Mouse (Mus musculus) ovary, adult 18-20 months (tissue): ENCODE data around the gene Tmcc2.

ENCODE experiments used
- DNase-seq: peaks from one replicate; pipeline ENCODE4 v3.0.0; 2022; ENCODE audit warnings: low spot score, mixed read lengths

The Tmcc2 gene

DNA sequence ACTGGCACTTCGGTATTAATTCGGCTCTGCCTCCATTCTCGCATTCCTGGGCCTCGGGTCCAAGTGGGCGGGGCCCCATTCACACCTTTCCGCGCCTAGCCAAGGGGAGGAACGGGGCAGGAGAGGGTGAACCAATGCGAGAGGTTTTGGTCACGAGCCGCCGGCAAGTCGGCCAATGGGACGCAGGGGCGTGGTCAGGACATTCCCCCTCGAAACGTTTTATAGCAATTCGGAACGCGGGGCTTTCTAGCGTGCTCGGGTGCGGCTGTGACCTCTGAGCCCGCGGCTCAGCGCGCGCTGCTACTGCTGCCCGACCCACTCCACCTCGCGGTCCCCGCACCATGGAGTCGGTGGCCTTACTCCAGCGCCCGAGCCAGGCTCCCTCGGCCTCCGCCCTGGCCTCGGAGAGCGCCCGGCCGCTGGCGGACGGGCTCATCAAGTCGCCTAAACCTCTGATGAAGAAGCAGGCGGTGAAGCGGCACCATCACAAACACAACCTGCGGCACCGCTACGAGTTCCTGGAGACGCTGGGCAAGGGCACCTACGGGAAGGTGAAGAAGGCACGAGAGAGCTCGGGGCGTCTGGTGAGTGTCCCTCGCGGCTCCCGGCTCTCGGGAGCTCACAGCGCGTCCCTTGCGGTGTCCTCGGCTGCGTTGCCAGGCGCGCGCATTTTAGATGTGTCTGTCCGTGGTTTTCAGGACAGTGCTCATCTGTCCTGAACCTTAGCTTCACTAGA, 75.0 kb downstream of the Tmcc2 start, which contains the start of gene Nuak2:
Gene Nuak2, plus strand, starts transcription at position 238 of the 736 bp plus-strand sequence.
- DNase-seq, result peak; percentile 72

DNA sequence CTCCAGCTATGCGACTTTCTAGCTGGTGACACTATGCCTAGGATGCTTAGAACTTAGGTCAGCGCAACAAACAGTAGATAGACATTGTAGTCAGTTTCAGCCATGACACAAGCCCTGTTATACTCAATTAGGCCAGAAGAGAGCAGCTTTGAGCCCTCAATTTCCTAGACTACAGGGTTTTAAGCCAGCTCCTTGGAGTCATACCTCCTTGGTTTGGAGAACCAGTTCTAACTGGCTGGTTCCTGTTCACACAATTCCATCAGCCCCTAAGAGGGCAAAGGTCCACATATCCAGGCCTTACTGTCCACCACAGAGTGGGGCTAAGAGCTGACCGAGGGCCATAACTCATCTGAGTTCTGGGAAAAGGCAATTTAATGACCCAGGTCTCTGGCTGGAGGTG, 78.4 kb downstream of the Tmcc2 start:
- no peak for DNase-seq

DNA sequence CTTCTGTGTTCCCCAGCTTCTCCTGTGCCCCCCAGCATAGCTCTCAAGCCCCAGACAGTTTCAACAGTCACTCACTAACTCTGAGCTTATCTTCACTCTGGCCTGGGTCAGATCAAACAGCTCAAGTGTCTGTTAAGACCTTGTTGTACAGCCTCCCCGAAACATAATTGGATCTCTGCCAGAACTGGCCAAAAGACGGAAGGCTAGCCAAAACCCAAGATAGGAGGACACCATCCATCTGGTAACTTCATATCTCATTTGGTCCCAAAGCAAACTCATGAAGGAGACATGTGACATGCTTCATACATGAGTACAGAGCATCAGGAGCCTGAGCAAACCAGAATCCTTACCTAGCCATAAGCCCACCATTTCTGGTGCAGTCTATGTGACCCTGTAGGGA, 79.0 kb downstream of the Tmcc2 start:
- DNase-seq, result no peak

DNA sequence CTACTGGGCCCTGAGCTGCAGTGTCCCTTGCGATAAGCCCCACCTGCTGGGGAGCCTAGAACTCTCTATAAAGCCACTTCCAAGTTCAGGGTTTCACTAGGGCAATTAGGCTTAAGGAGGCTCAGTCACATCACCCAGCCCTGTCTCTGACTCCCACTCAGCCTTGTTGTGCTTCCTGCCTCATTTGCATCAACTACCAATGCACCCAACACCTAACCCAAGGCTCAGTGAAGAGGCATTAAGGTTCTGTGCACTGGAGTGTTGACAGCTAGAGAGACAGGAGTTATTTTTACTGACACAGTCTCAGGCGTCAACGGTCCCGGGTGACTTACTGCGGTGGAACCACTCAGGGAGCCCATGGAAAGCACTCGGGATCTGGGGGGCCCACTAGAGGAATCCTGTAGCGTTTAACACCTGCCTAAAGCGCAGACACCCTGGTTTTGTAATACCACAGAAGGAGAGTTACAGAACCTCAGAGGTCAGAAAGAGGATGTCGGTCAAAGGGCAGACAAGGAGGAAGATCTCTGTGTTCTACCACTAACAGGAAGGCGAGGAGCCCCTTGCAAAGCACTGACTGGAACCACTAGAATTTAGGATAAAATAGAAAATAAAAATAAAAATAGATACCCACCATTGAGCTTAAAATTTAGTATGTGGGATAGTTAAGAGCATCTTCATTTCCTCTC, 79.8 kb downstream of the Tmcc2 start:
- no peak for DNase-seq

DNA sequence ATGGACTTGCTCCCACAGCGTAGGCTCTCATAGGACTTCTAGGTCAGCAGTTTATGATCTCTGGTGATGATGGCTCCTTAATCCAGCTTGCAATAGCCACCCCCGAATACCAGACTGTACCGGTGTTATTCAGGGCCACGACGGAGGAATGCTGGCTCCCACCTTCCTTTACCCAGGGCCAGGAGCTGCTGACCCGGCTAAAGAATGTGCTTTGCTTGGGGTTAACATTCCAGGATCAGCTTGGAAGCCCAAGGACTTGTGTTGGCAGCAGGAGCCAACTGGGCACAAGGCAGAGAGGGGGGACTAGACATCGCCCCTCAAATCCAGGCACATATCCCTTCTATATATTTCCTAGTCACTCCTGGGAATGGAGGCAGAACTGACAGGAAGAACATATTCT, 80.3 kb downstream of the Tmcc2 start:
- DNase-seq, result no peak

DNA sequence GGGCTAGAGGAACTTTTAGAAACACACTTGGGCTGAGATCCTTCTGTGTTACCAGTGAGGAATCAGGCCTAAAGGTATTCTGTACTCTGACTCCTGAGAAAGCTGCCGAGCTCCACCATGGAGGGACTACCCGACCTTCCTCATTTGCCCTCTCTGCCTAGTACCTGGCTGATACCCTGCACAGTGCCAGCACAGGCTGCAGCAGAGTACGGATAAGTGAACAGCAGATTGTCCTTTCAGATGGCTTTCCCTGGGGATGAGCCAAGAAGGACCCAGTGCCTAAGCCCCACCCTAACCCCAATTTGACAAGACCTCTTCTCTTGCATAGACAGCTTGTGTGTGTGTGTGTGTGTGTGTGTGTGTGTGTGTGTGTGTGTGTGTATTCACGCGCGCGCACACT, 82.4 kb downstream of the Tmcc2 start:
- no peak for DNase-seq

DNA sequence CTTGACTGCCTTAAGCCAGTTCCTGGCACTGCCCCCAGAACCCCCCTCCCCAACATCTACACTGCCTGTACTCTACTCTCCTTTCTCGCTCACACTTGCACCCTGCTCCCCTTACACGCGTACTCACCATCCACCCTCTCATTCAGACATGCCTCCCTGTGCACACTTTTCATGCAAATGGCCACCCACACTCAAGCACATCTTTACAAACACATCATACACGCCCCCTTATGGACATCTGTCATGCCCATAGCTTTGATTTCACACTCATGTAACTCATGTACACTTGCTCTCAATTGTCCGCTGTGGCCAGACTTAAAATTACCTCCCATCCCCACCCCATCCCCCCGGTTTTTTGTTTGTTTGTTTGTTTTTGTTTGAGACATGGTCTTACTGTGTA, 83.1 kb downstream of the Tmcc2 start:
- DNase-seq, result no peak

DNA sequence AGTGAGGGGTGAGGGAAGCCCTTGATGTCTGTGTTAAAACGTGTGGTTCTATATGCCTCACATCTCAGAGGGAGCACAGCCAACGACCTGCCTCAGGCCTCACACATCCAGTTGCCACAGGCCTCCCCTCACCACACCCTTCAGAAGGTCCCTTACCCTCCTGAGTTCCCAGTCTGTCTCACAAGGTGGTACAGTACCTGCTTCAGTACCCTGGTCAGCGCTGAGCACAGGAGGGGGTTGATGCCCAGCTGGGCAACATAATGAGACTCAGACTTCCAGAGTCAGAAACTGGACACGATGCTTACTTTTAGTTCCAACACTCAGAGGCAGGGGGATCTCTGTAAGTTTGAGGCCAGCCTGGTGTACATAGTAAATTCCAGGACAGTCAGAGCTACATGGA, 84.3 kb downstream of the Tmcc2 start:
- DNase-seq, result no peak
